Mouse (Mus musculus) cerebellum, adult 2 months (tissue): ENCODE measurements at regions not wholly inside any gene's neighbourhood (a gene's known extent, or its start where the extent isn't known, plus 50 kb on each side); places are given as distances from the start of the nearest gene placed in this dataset.
A peak's percentile ranks its signal among the peaks of the same experiment; 100 is the strongest.

ENCODE experiments used
- DNase-seq, 2 experiments: peaks; one replicate each; pipeline ENCODE4 v3.0.0; 2021
- H3K27ac ChIP-seq: fragments of 200-500 bp; 2 replicates; pipeline ENCODE4 v1.5.1; 2012; ENCODE audit warnings: low read length, control low read depth, inconsistent platforms; ENCODE audit not compliant: insufficient read depth
- H3K27me3 ChIP-seq: fragments of 200-500 bp; 2 replicates; pipeline ENCODE4 v1.6.1; 2012; ENCODE audit warnings: inconsistent platforms, mild to moderate bottlenecking, low read length, moderate library complexity; ENCODE audit not compliant: control insufficient read depth, insufficient read depth
- H3K4me1 ChIP-seq: fragments of 200-500 bp; 2 replicates; pipeline ENCODE4 v1.6.1; 2011; ENCODE audit warnings: low read length; ENCODE audit not compliant: control insufficient read depth, insufficient read depth
- H3K4me3 ChIP-seq: fragments of 200-500 bp; replicated peaks from 2 replicates; pipeline ENCODE3; 2011; ENCODE audit warnings: mild to moderate bottlenecking, low read depth, low read length, control low read depth; ENCODE audit not compliant: insufficient read depth
- CTCF ChIP-seq: fragments of 200-500 bp; IDR thresholded peaks from 2 replicates; pipeline ENCODE4 v1.5.1; 2011; ENCODE audit warnings: low read depth, mild to moderate bottlenecking, control low read depth, low read length, moderate library complexity, borderline replicate concordance; ENCODE audit not compliant: insufficient read depth
- POLR2A ChIP-seq: fragments of 200-500 bp; IDR thresholded peaks from 2 replicates; pipeline ENCODE4 v1.6.1; 2011; ENCODE audit warnings: low read length, control low read depth, borderline replicate concordance; ENCODE audit not compliant: insufficient read depth
- WGBS: fragments of 180-500 bp; shearing (Covaris S2); methylation state at CpG from one replicate; pipeline ENCODE4 v1.1.7; 2018; 5-methylcytosine and 5-hydroxymethylcytosine counted together

DNA sequence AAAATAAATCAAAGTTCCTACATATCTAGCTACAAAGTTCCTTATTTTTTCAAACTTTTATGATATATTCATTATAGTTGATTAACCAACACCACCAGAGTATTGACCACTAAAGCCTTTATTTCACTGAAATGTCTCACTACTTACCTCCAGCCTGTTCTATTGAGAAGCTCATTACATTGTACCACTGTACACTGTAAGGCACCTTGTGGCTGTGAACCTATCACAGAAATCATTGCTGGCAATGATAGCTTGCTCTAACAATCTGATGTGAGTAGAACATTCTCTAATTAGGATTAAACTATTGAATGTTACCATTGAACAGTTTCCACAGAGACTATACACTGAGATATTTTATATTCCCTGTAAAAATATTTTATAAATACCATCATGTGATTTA is 367.2 kb upstream of the Siglech start:
- H3K27me3 ChIP-seq, result no peaks in the 10 kb centered on the region
- H3K4me1 ChIP-seq, result no peaks in the 10 kb centered on the region
- no peak for DNase-seq
- TF ChIP-seq POLR2A (no peak), CTCF (no peak)
- H3K27ac ChIP-seq, result no peak overlapping the region
- H3K4me3 ChIP-seq, result no peak overlapping the region

DNA sequence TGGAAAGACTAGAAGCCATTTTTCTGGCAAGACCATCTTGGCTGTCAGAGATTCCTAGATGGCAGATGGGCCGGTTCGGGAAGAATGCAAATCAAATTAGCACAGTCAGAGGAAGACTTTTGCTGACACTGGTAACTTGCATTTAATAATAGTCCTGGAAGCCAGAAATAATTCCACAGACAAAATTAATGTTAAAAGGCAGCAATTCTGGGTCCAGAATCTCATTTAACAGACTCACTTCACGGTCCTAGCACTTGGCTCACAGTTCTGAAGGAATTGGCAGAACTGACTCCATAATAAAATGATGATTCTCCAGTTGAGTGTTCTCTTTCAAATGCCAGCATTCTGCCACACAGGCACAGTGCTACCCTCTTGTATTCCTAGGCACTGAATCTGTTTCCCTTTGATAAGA is 366.7 kb upstream of the Siglech start:
- TF ChIP-seq CTCF, result no peak
- no peak for TF ChIP-seq POLR2A
- DNase-seq, result peak in 1 of 2 experiments; percentile 3
- 9% methylated on average over 3 of the region's 3 CpGs for WGBS
- no peak overlapping the region for H3K27ac ChIP-seq
- H3K4me3 ChIP-seq, result no peak overlapping the region
- no peaks in the 10 kb centered on the region for H3K27me3 ChIP-seq
- H3K4me1 ChIP-seq, result no peaks in the 10 kb centered on the region

DNA sequence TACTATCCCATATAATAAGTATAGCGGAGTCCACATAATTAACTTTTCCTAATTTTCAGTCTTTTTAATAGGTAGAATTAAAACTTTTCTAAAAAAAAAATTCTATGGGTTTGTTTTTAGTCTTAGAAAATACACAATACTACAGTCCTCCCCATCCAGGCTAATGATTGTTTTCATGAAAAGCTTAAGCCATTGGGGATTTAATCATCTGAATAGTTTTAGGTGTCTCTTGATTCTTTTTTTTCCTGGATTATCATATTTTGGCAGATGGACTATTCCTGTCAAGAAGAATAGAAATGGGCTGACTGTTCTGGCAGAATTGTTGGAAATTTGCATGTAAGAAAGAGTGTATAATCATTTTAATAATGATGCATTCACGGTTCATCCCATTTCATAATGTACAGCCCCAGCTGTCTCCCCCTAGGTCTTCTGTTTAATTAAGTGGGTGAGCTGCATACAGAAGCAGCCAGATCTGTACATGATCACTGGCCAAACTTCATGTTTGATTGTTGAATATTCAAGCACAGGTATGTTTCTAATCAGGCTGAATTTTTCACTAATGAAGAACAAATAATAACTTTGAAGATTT is 320.6 kb upstream of the Siglech start:
- H3K4me3 ChIP-seq, result no peak overlapping the region
- 50% methylated on average over 2 of the region's 2 CpGs for WGBS
- H3K27me3 ChIP-seq, result no peaks in the 10 kb centered on the region
- H3K4me1 ChIP-seq, result no peaks in the 10 kb centered on the region
- no peak for DNase-seq
- no peak overlapping the region for H3K27ac ChIP-seq
- TF ChIP-seq POLR2A (no peak), CTCF (no peak)
